Mouse (Mus musculus): ENCODE measurements around the gene Gpr1. TPM values are rescaled to one million over a fixed set of nuclear protein-coding genes. Genes with fewer than 3 reads are reported as not detected.
"Not testable (repeated sequence)": the region's sequence is repeated elsewhere in the genome, so short reads cannot be mapped to it uniquely, and the experiment has no call there.

Gene Gpr1
- polyA plus RNA-seq, 1 experiment from 2014 or later = 0.10 TPM

- Histone ChIP-seq H3K9ac (no peak overlapping the region), H3K4me3 (replicated peaks) (no peak overlapping the region), H3K36me3 (no peaks in the 10 kb centered on the region), H3K4me2 (no peak overlapping the region), H3K4me1 (no peaks in the 10 kb centered on the region), H3K27me3 (replicated peaks) (no peaks in the 10 kb centered on the region), H3K27ac (no peak overlapping the region), H3K9me3 (no peaks in the 10 kb centered on the region)
- ATAC-seq (ENCODE audit: insufficient read depth, low FRiP score, low read depth) = no peak
- WGBS = 74% methylated on average over 11 of the region's 11 CpGs
Measured at GRCm38 (mm10) chr1:63192306-63193065, 21.9 kb downstream of the Gpr1 start.

- Histone ChIP-seq H3K4me2 (no peak overlapping the region), H3K9ac (no peak overlapping the region), H3K4me3 (replicated peaks) (no peak overlapping the region), H3K27ac (no peak overlapping the region), H3K36me3 (no peaks in the 10 kb centered on the region), H3K9me3 (no peaks in the 10 kb centered on the region), H3K27me3 (replicated peaks) (no peaks in the 10 kb centered on the region), H3K4me1 (no peaks in the 10 kb centered on the region)
- ATAC-seq (ENCODE audit: insufficient read depth, low FRiP score, low read depth) = no peak
- 56% methylated on average over 8 of the region's 8 CpGs for WGBS
Measured at GRCm38 (mm10) chr1:63190851-63191250, 23.5 kb downstream of the Gpr1 start.

- H3K9ac ChIP-seq = no peak overlapping the region
- no peaks in the 10 kb centered on the region for H3K9me3 ChIP-seq
- 88% methylated on average over 3 of the region's 3 CpGs for WGBS
- no peak overlapping the region for H3K4me2 ChIP-seq
- H3K27ac ChIP-seq = no peak overlapping the region
- H3K4me3 ChIP-seq (replicated peaks) = no peak overlapping the region
- H3K36me3 ChIP-seq = no peaks in the 10 kb centered on the region; the same call in 1 of the 2 replicates
- no peak for ATAC-seq (ENCODE audit: insufficient read depth, low FRiP score, low read depth)
- no peaks in the 10 kb centered on the region for H3K27me3 ChIP-seq (replicated peaks)
- H3K4me1 ChIP-seq = no peaks in the 10 kb centered on the region
Measured at GRCm38 (mm10) chr1:63188536-63188935, 25.8 kb downstream of the Gpr1 start.

- H3K36me3 ChIP-seq; H3K4me2 ChIP-seq; H3K27ac ChIP-seq; H3K9me3 ChIP-seq; H3K9ac ChIP-seq; H3K4me1 ChIP-seq; ATAC-seq (ENCODE audit: insufficient read depth, low FRiP score, low read depth); H3K27me3 ChIP-seq (replicated peaks); H3K4me3 ChIP-seq (replicated peaks): not testable (repeated sequence)
- WGBS = 94% methylated on average over 6 of the region's 6 CpGs
Measured at GRCm38 (mm10) chr1:63185430-63185829, 28.9 kb downstream of the Gpr1 start.

- ATAC-seq (ENCODE audit: insufficient read depth, low FRiP score, low read depth) = no peak
- WGBS = 58% methylated on average over 10 of the region's 10 CpGs
- H3K4me2 ChIP-seq = no peak overlapping the region
Measured at GRCm38 (mm10) chr1:63182636-63183270, 31.6 kb downstream of the Gpr1 start.

GRCm38 (mm10) chr1:63182212-63182611, 32.1 kb downstream of the Gpr1 start:
- Histone ChIP-seq H3K9ac (no peak overlapping the region), H3K27ac (no peak overlapping the region), H3K4me3 (replicated peaks) (no peak overlapping the region), H3K4me2 (no peak overlapping the region), H3K27me3 (replicated peaks) (no peaks in the 10 kb centered on the region), H3K4me1 (peaks cover 9% of the 10 kb centered on the region; the same call in 1 of the 2 replicates), H3K36me3 (peaks cover 17% of the 10 kb centered on the region), H3K9me3 (no peaks in the 10 kb centered on the region)
- WGBS = 84% methylated on average over 5 of the region's 5 CpGs
- no peak for ATAC-seq (ENCODE audit: insufficient read depth, low FRiP score, low read depth)

More at GRCm38 (mm10) chr1:63182636-63183270, 31.6 kb downstream of the Gpr1 start:
- Histone ChIP-seq H3K4me1 (peaks cover 8% of the 10 kb centered on the region; the same call in 1 of the 2 replicates), H3K27ac (no peak overlapping the region), H3K27me3 (replicated peaks) (no peaks in the 10 kb centered on the region), H3K9me3 (no peaks in the 10 kb centered on the region), H3K4me3 (replicated peaks) (no peak overlapping the region), H3K36me3 (peaks cover 17% of the 10 kb centered on the region), H3K9ac (no peak overlapping the region)

GRCm38 (mm10) chr1:63181480-63181879, 32.9 kb downstream of the Gpr1 start:
- WGBS = 94% methylated on average over 1 of the region's 1 CpGs
- H3K4me1 ChIP-seq = peaks cover 9% of the 10 kb centered on the region; the same call in 1 of the 2 replicates
- H3K27me3 ChIP-seq (replicated peaks) = no peaks in the 10 kb centered on the region
- H3K4me2 ChIP-seq = no peak overlapping the region
- no peak overlapping the region for H3K27ac ChIP-seq
- no peak for ATAC-seq (ENCODE audit: insufficient read depth, low FRiP score, low read depth)
- H3K9ac ChIP-seq = no peak overlapping the region
- H3K9me3 ChIP-seq = no peaks in the 10 kb centered on the region
- H3K4me3 ChIP-seq (replicated peaks) = no peak overlapping the region
- H3K36me3 ChIP-seq = peaks cover 17% of the 10 kb centered on the region

GRCm38 (mm10) chr1:63181019-63181418, 33.3 kb downstream of the Gpr1 start:
- Histone ChIP-seq H3K4me3 (replicated peaks) (no peak overlapping the region), H3K4me2 (no peak overlapping the region), H3K36me3 (peaks cover 17% of the 10 kb centered on the region), H3K27ac (no peak overlapping the region), H3K4me1 (peaks cover 9% of the 10 kb centered on the region; the same call in 1 of the 2 replicates), H3K9me3 (no peaks in the 10 kb centered on the region), H3K9ac (no peak overlapping the region), H3K27me3 (replicated peaks) (no peaks in the 10 kb centered on the region)
- peak; percentile 77 for ATAC-seq (ENCODE audit: insufficient read depth, low FRiP score, low read depth)
- WGBS = 4% methylated on average over 3 of the region's 3 CpGs

GRCm38 (mm10) chr1:63180575-63180974, 33.8 kb downstream of the Gpr1 start:
- not testable (repeated sequence) for H3K9me3 ChIP-seq; ATAC-seq (ENCODE audit: insufficient read depth, low FRiP score, low read depth); H3K4me3 ChIP-seq (replicated peaks); H3K4me2 ChIP-seq; H3K27ac ChIP-seq; H3K9ac ChIP-seq; H3K27me3 ChIP-seq (replicated peaks)
- Histone ChIP-seq H3K4me1 (peaks cover 11% of the 10 kb centered on the region; the same call in 1 of the 2 replicates), H3K36me3 (peaks cover 17% of the 10 kb centered on the region)
- WGBS = 63% methylated on average over 4 of the region's 4 CpGs

- Histone ChIP-seq H3K36me3 (peaks cover 17% of the 10 kb centered on the region), H3K27ac (no peak overlapping the region), H3K4me2 (no peak overlapping the region), H3K9ac (no peak overlapping the region), H3K4me1 (peaks cover 15% of the 10 kb centered on the region; the same call in 1 of the 2 replicates), H3K9me3 (no peaks in the 10 kb centered on the region), H3K27me3 (replicated peaks) (no peaks in the 10 kb centered on the region), H3K4me3 (replicated peaks) (no peak overlapping the region)
- WGBS = 89% methylated on average over 4 of the region's 4 CpGs
- no peak for ATAC-seq (ENCODE audit: insufficient read depth, low FRiP score, low read depth)
Measured at GRCm38 (mm10) chr1:63180122-63180521, 34.2 kb downstream of the Gpr1 start.

- H3K27ac ChIP-seq = no peak overlapping the region
- ATAC-seq (ENCODE audit: insufficient read depth, low FRiP score, low read depth) = no peak
- 64% methylated on average over 3 of the region's 3 CpGs for WGBS
- H3K4me3 ChIP-seq (replicated peaks) = peak overlapping the region; percentile 94
- peak overlapping the region; percentile 60 for H3K4me2 ChIP-seq
- no peak overlapping the region for H3K9ac ChIP-seq
- H3K36me3 ChIP-seq = peaks cover 17% of the 10 kb centered on the region
- peaks cover 19% of the 10 kb centered on the region; the same call in 1 of the 2 replicates for H3K4me1 ChIP-seq
- H3K27me3 ChIP-seq (replicated peaks) = no peaks in the 10 kb centered on the region
- H3K9me3 ChIP-seq = no peaks in the 10 kb centered on the region
Measured at GRCm38 (mm10) chr1:63178308-63178707, 36.0 kb downstream of the Gpr1 start.

All from stomach, embryonic 15.5 days (tissue).